Mouse (Mus musculus) adrenal gland, adult 2 months (tissue): ENCODE data around the gene Stk16. TPM values are rescaled to one million over a fixed set of nuclear protein-coding genes. Genes with fewer than 3 reads are reported as not detected.

Source experiments
- DNase-seq: peaks from one replicate; pipeline ENCODE4 v3.0.0; 2021
- long read RNA-seq: library from polyadenylated mRNA; stranded (forward); transcript quantifications from one replicate; pipeline ENCODE4 v2.0.0, GENCODE M21; 2021
- polyA plus RNA-seq: library from polyadenylated mRNA; depleted of rRNA; stranded (reverse); fragments of >200 nt; gene quantifications from 2 replicates; pipeline ENCODE4 v1.2.3, GENCODE M21; 2012; rRNA removed
- total RNA-seq, 2 experiments: library from RNA; stranded (reverse); gene quantifications; 2 replicates each; pipeline ENCODE4 v1.2.3; 2021

The Stk16 gene
- total RNA-seq (100 to 1,000 TPM; 106 to 109 TPM), polyA plus RNA-seq (228 and 249 TPM in 2 replicates)
- long read RNA-seq, transcript Stk16-201 (8 exons, 2,876 nt): major isoform, 51 of 68 reads
- long read RNA-seq, partial matches to known transcripts: 2 of 68 reads
- long read RNA-seq, other reads (novel, unspliced or antisense): 11 of 68 reads

GRCm38 (mm10) chr1:75210136-75211087 is at the start of gene Stk16, which contains the start of gene Glb1l:
Gene Stk16 (plus strand): TSS chr1:75210838.
Gene Glb1l (minus strand): TSS chr1:75210813.
- DNase-seq: peak; percentile 96

GRCm38 (mm10) chr1:75168093-75168471 is 42.6 kb upstream of the Stk16 start:
- no peak for DNase-seq

GRCm38 (mm10) chr1:75168472-75169464 is 41.9 kb upstream of the Stk16 start, which contains the start of gene Zfand2b:
Gene Zfand2b (plus strand): TSS chr1:75168646.
- peak; percentile 98 for DNase-seq

GRCm38 (mm10) chr1:75179334-75180104 is 31.1 kb upstream of the Stk16 start:
- peak; percentile 73 for DNase-seq

- peak; percentile 93 for DNase-seq
Measured at GRCm38 (mm10) chr1:75180105-75180590, 30.5 kb upstream of the Stk16 start, which contains the start of gene Abcb6. Gene Abcb6 (minus strand): TSS chr1:75180392.

DNA sequence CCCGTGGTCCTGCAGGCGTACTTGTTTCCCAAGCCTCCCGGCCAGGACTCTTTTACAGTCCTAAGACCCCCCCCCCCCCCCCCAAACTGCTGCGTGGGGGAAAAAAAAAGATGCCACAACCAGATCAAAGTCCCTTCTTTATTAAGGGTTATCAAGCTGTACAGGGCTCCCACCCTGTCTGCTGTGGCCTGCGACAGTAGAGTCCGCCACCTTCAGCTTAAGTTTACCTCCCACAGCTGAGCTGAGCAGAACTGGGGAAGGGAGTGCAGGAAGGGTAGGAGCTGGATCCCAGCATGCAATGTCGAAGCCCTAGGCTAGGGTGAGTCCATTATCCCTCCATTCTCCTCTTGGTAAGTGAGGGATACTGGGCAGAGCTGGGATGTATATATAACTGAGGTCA is 29.9 kb upstream of the Stk16 start:
- no peak for DNase-seq

- DNase-seq: no peak
Measured at GRCm38 (mm10) chr1:75181377-75181870, 29.2 kb upstream of the Stk16 start.

- DNase-seq: no peak
Measured at GRCm38 (mm10) chr1:75182160-75182559, 28.5 kb upstream of the Stk16 start.

DNA sequence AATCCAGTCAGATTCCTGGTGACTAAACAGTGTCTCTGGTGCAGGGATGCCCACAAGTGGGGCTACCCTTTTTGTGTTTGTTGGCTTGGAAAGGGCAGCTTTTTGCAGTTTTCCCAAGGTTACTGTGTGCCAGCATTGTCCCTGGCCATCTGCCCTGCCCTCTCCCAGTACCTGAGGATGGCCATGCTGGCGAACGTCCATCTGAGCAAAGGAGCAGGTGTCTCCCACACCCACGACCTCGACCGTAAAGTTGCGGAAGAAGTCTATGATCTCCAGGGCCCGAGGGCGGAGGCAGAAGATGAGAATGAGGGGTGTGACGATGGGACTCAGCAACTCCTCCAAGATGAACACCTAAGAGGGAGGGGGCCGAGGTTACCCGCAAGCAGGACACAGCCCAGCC is 25.1 kb upstream of the Stk16 start:
- DNase-seq: no peak

GRCm38 (mm10) chr1:75187126-75187525 is 23.5 kb upstream of the Stk16 start:
- no peak for DNase-seq

- DNase-seq: no peak
Measured at GRCm38 (mm10) chr1:75187914-75188483, 22.6 kb upstream of the Stk16 start.

- DNase-seq: no peak
Measured at GRCm38 (mm10) chr1:75190577-75190976, 20.1 kb upstream of the Stk16 start.

DNA sequence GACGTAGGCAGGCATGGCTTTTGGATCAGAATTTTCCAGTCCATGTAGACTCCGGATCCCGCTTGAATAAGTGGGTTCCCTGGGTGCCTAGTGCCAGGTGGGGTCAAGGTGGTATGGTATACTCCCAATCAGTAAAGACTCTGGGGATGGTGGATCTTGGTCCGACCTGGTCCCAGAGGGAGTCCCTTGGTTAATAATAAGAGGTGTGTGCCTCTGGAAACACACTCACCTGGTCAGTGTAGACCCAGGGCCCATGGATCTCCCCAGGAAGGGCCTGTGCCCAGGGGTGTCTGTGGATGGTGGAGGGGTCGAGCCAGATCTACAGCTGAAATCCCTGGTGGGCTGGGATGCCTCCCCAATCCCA is 19.4 kb upstream of the Stk16 start:
- no peak for DNase-seq

DNA sequence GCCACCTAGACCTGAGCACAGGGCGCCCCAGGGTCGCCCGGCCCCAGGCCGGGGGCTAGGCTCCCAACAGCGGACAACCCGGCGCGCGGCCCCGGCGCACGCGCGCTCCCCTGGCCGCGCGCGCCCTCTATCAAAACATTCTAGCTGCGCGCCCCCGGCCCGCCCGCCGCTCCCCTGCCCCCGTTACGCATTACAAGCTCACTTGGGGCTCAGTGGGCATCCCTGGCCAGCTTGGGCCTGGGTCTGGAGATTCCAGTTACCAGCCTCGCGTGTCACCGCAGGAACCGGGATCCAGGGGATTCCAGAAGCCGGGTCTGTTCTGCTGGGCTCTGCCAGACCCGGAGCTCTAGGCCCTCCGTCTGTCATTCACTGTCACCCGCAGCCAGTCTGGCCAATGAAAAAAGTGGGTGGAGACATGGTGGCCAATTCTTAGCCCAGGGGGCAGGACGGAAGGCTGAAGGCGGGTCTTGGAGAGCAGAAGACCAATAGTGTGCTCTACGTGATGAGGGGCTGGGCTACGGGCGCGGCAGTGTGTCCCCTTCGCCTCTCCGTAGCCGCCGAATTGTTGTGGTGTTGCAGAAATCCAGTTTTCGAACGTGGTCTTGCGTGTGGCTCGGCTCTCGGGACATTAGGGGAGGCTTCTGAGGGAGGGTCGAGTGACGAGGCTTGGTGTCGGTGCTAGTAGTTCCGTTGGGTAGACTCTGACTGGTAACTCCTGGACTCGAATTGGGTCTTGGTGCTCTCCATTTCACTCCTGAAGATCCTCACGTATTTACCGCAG is 18.8 kb upstream of the Stk16 start, which contains the start of the genes Ankzf1 and Atg9a:
TSS of gene Ankzf1 (plus strand) at position 530 of the 781 bp plus-strand sequence.
TSS of gene Atg9a (minus strand) at position 575 of the 781 bp plus-strand sequence.
- DNase-seq: peak; percentile 98

DNA sequence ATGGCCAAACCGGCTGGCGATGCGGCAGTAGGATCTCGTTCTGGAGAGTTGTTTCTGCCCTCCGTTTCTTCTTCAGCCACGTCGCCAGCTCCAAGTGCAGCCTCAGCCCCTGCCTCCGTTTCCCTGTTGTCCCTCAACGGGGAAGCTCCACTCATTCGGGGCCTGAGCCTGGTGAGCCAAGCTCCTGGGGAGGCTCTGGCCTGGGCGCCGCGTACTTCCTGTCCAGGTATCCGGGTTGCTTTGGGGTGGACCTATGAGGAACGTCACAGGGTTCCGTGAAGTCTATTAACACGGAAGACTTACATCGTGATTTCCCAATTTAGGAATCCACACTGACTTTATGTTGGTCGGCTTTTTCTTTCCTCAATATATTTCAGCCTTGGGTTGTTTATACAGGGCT is 18.2 kb upstream of the Stk16 start:
- DNase-seq: peak; percentile 70

DNA sequence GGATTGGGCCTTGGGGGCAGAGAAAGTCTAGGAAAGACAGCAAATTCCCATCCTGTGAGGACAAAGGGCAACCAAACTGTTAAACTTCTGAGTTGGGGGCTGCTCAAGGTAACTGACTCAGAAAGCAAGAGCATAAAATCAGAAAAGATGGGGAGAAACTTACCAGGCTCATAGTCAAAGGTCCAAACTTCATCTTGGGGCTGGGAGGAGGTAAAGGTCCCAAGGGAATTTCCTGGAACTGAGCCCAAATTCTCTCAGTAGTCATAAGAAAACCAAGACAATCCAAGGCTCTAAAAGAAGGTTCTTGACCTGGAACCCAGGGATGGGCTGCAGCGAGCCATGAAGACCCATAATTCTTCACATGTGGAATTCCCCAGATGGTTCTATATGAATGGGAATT is 9.4 kb upstream of the Stk16 start:
- DNase-seq: no peak

DNA sequence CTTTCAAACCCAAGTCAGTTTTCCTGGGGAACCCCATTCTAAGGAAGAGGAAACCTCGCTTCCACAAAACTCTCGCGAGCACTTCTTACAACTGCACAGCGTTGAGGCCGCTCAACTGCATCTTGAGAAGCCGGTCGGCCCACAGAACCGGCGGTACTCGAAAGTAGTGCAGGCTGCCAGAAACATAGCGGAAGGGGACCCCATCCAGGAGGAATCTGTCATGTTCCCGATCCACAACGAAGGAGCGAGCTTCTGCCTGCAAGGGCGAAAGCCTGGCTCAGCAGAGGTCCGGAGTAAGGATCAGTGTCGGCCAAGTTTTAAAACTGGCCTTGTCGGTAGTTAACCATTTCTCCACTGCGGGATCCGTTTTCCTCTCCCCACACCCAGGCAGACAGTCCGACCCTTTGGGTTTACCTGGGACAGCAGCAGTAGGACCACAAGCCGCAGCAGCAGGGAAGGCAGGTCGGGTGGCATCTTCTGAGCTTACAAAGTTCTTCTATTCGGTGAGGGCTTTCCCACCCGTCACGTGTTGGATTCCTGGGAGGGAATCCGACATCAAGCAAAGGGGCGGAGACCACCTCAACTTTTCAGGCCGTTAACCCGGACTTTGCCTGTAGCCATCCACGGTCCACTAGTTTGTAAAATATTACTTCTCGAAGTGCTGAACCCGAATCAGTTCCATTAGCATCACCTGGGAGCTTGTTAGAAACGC is 1.5 kb upstream of the Stk16 start:
- DNase-seq: peak; percentile 69

- DNase-seq: no peak
Measured at GRCm38 (mm10) chr1:75211141-75211708, 587 bp downstream of the Stk16 start.
